Mouse (Mus musculus) MEL (cell line): ENCODE measurements around the gene Rab34.

ENCODE experiments used
- CHD2 ChIP-seq: IDR thresholded peaks from 2 replicates; pipeline ENCODE4 v1.6.1; 2011; ENCODE audit warnings: low read length, improper control_type of control experiment
- MAFK ChIP-seq: IDR thresholded peaks from 2 replicates; pipeline ENCODE4 v1.6.1; 2011; ENCODE audit warnings: low read depth, mild to moderate bottlenecking, low read length, improper control_type of control experiment, borderline replicate concordance
- MAZ ChIP-seq: IDR thresholded peaks from 2 replicates; pipeline ENCODE4 v1.6.1; 2012; ENCODE audit warnings: low read depth, mild to moderate bottlenecking, inconsistent platforms, low read length, improper control_type of control experiment
- MYB ChIP-seq: IDR thresholded peaks from 2 replicates; pipeline ENCODE4 v1.6.1; 2011; ENCODE audit warnings: mild to moderate bottlenecking, low read depth, low read length, improper control_type of control experiment
- NELFE ChIP-seq: IDR thresholded peaks from 2 replicates; pipeline ENCODE4 v1.6.1; 2011; ENCODE audit warnings: low read depth, low read length, improper control_type of control experiment

- TF ChIP-seq NELFE (no peak; the same call in 1 of the 2 replicates), MAFK (no peak), MAZ (no peak), MYB (no peak), CHD2 (no peak; the same call in 1 of the 2 replicates)
Observed at GRCm38 (mm10) chr11:78179438-78179999, 8.7 kb upstream of the Rab34 start.
